Mouse (Mus musculus) lung, adult 2 months (tissue): ENCODE data around the gene Colgalt2.

Experiments used
- CTCF ChIP-seq: fragments of 200-500 bp; IDR thresholded peaks from 2 replicates; pipeline ENCODE4 v1.5.1; 2011; ENCODE audit warnings: mild to moderate bottlenecking, low read length, control low read depth; ENCODE audit not compliant: insufficient read depth
- POLR2A ChIP-seq: fragments of 200-500 bp; IDR thresholded peaks from 2 replicates; pipeline ENCODE4 v1.6.1; 2011; ENCODE audit warnings: low read depth, mild to moderate bottlenecking, control low read depth, low read length, borderline replicate concordance; ENCODE audit errors: extremely low read depth

GRCm38 (mm10) chr1:152506175-152506574, 106.5 kb downstream of the Colgalt2 start:
- TF ChIP-seq CTCF (no peak), POLR2A (no peak)
